Mouse (Mus musculus): ENCODE data around the gene Ppox.

Ppox gene

GRCm38 (mm10) chr1:171265971-171266744, 14.8 kb downstream of the Ppox start:
- no peak for DNase-seq (ENCODE audit: low read depth)

GRCm38 (mm10) chr1:171263666-171264461, 17.1 kb downstream of the Ppox start:
- DNase-seq (ENCODE audit: low read depth) = no peak

GRCm38 (mm10) chr1:171263185-171263611, 17.8 kb downstream of the Ppox start:
- DNase-seq (ENCODE audit: low read depth) = no peak

GRCm38 (mm10) chr1:171262594-171263130, 18.3 kb downstream of the Ppox start:
- DNase-seq (ENCODE audit: low read depth) = peak; percentile 83

- DNase-seq (ENCODE audit: low read depth) = no peak
Observed at GRCm38 (mm10) chr1:171260316-171260715, 20.7 kb downstream of the Ppox start.

GRCm38 (mm10) chr1:171258921-171259320, 22.1 kb downstream of the Ppox start:
- peak; percentile 73 for DNase-seq (ENCODE audit: low read depth)

GRCm38 (mm10) chr1:171257781-171258180, 23.2 kb downstream of the Ppox start:
- DNase-seq (ENCODE audit: low read depth) = no peak

- DNase-seq (ENCODE audit: low read depth) = peak; percentile 84
Observed at GRCm38 (mm10) chr1:171256937-171257548, 23.9 kb downstream of the Ppox start.

GRCm38 (mm10) chr1:171256095-171256818, 24.7 kb downstream of the Ppox start:
- DNase-seq (ENCODE audit: low read depth) = no peak

GRCm38 (mm10) chr1:171252415-171252814, 28.6 kb downstream of the Ppox start:
- DNase-seq (ENCODE audit: low read depth) = no peak

- DNase-seq (ENCODE audit: low read depth) = no peak
Observed at GRCm38 (mm10) chr1:171251594-171252324, 29.2 kb downstream of the Ppox start.

- no peak for DNase-seq (ENCODE audit: low read depth)
Observed at GRCm38 (mm10) chr1:171250680-171251593, 30.0 kb downstream of the Ppox start, which contains the start of gene Ndufs2. TSS of gene Ndufs2 (minus strand) at chr1:171251388.

GRCm38 (mm10) chr1:171249913-171250600, 30.9 kb downstream of the Ppox start, which contains the start of gene Adamts4:
TSS of gene Adamts4 (plus strand) at chr1:171250421.
- DNase-seq (ENCODE audit: low read depth) = no peak

- DNase-seq (ENCODE audit: low read depth) = peak; percentile 65
Observed at GRCm38 (mm10) chr1:171248386-171249226, 32.4 kb downstream of the Ppox start.

- peak; percentile 44 for DNase-seq (ENCODE audit: low read depth)
Observed at GRCm38 (mm10) chr1:171247916-171248315, 33.1 kb downstream of the Ppox start.

GRCm38 (mm10) chr1:171247453-171247841, 33.5 kb downstream of the Ppox start:
- DNase-seq (ENCODE audit: low read depth) = no peak

- DNase-seq (ENCODE audit: low read depth) = peak; percentile 99
Observed at GRCm38 (mm10) chr1:171246709-171247452, 34.1 kb downstream of the Ppox start.

Data from 416B (cell line).